Mouse (Mus musculus) C2C12 (cell line): ENCODE data around the gene Pacsin3.

Experiments
- MAX ChIP-seq: IDR thresholded peaks from one replicate; pipeline ENCODE4 v1.6.1; 2011; ENCODE audit warnings: mild to moderate bottlenecking, control low read depth
- MYOD1 ChIP-seq: IDR thresholded peaks from one replicate; pipeline ENCODE4 v1.6.1; 2011; ENCODE audit warnings: low read depth; ENCODE audit not compliant: control insufficient read depth, insufficient read length

GRCm38 (mm10) chr2:91258054-91258453 is 2.3 kb downstream of the Pacsin3 start:
- TF ChIP-seq MAX (no peak), MYOD1 (no peak)
